8 mouse cellular contexts compared by ENCODE assay signal in the genomic region with DNA sequence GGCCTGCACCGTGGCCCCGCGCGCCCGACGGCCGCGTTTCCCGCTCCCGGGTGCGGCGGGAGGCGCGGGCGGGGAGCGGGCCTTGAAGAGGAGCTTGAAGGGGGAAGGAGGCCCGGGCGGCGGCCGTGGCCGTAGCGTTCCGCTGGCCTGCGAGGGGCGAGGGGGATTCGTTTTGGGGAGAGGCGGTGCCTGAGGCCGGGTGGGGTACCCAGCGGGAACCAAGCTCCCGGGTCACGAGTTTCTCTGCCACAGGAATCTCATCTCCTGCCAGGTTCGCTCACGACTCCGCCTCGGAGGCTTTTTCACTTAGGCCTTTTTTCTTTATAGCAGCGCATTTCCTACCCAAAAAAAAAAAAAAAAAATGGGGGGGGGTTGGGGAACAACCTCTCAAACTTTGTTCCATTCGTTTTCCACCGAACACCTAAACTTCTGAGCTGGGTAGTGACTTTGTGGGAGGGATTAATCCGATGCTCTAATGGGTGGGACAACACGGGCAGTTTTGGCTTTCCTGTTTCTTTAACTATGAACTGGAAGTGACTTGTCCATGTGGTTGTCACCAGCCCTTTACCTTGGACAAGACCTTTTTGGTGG. TPM values are rescaled to one million over a fixed set of nuclear protein-coding genes. Genes with fewer than 3 reads are reported as not detected.
DNase-seq lines count a peak whose midpoint lies in the region; ATAC-seq and TF ChIP-seq lines count a peak whose summit lies in the region.
"Had no signal": no experiment of that assay in that cellular context is flagged by ENCODE, and none has a peak within 500 bp of the region (broad histone marks: within the 10 kb centered on the region; RNA-seq: fewer than 3 reads in every experiment).

No protein-coding gene starts in this region.

- no peaks in the 10 kb centered on the region for H3K9me3 ChIP-seq in intestine, embryonic 14.5 days (ENCODE audit: control insufficient read depth, low read length)
- no peaks in the 10 kb centered on the region for H3K9me3 ChIP-seq in limb, embryonic 13.5 days
- no peaks in the 10 kb centered on the region for H3K9me3 ChIP-seq in midbrain, postnatal 0 days (ENCODE audit: low read length)
- no peaks in the 10 kb centered on the region for H3K9me3 ChIP-seq in stomach, embryonic 15.5 days

- no peaks in the 10 kb centered on the region for H3K27me3 ChIP-seq in intestine, embryonic 14.5 days (replicated peaks; ENCODE audit: control insufficient read depth, insufficient read depth, low read length)
- no peaks in the 10 kb centered on the region for H3K27me3 ChIP-seq in limb, embryonic 13.5 days
- no peaks in the 10 kb centered on the region for H3K27me3 ChIP-seq in midbrain, postnatal 0 days (ENCODE audit: insufficient read depth, low read length)
- no peaks in the 10 kb centered on the region for H3K27me3 ChIP-seq in stomach, embryonic 15.5 days (replicated peaks)

- peak; percentile 12; the same call in 1 of the 2 replicates for ATAC-seq in intestine, embryonic 14.5 days (replicated peaks; ENCODE audit: low FRiP score, low TSS enrichment, low read depth)
- ATAC-seq in limb, embryonic 13.5 days (ENCODE audit: low FRiP score, low read depth): no peak
- ATAC-seq in midbrain, postnatal 0 days (ENCODE audit: low FRiP score): no peak
- no peak for ATAC-seq in stomach, embryonic 15.5 days (ENCODE audit: insufficient read depth, low FRiP score, low read depth)

- under 1% methylated on average over 38 of the region's 40 CpGs for WGBS in intestine, embryonic 14.5 days
- 0% methylated on average over 24 of the region's 40 CpGs for WGBS in limb, embryonic 13.5 days
- 0% methylated on average over 29 of the region's 40 CpGs for WGBS in midbrain, postnatal 0 days
- WGBS in stomach, embryonic 15.5 days: under 1% methylated on average over 36 of the region's 40 CpGs

- H3K4me2 ChIP-seq in intestine, embryonic 14.5 days (ENCODE audit: low read length): peak overlapping the region; percentile 79
- peak overlapping the region; percentile 73 for H3K4me2 ChIP-seq in limb, embryonic 13.5 days (replicated peaks)
- peak overlapping the region; percentile 68 for H3K4me2 ChIP-seq in midbrain, postnatal 0 days (ENCODE audit: low read depth, low read length, poor library complexity, severe bottlenecking)
- H3K4me2 ChIP-seq in stomach, embryonic 15.5 days: peak overlapping the region; percentile 63

- peak overlapping the region; percentile 75 for H3K4me3 ChIP-seq in gastrocnemius, adult 2 months
- H3K4me3 ChIP-seq in intestine, embryonic 14.5 days (ENCODE audit: low read depth, low read length): peak overlapping the region; percentile 98
- peak overlapping the region; percentile 100 for H3K4me3 ChIP-seq in limb, embryonic 13.5 days
- H3K4me3 ChIP-seq in midbrain, postnatal 0 days (ENCODE audit: low read depth, low read length): peak overlapping the region; percentile 97
- peak overlapping the region; percentile 98 for H3K4me3 ChIP-seq in stomach, embryonic 15.5 days (replicated peaks)

- H3K9ac ChIP-seq in intestine, embryonic 14.5 days (ENCODE audit: low read length): peak overlapping the region; percentile 97
- peak overlapping the region; percentile 99 for H3K9ac ChIP-seq in limb, embryonic 13.5 days
- H3K9ac ChIP-seq in midbrain, postnatal 0 days (replicated peaks; ENCODE audit: low read length, poor library complexity, severe bottlenecking): peak overlapping the region; percentile 98
- H3K9ac ChIP-seq in stomach, embryonic 15.5 days: peak overlapping the region; percentile 91

- peak overlapping the region; percentile 100 for H3K27ac ChIP-seq in gastrocnemius, adult 2 months
- H3K27ac ChIP-seq in intestine, embryonic 14.5 days (ENCODE audit: low read depth): peak overlapping the region; percentile 97
- peak overlapping the region; percentile 98 for H3K27ac ChIP-seq in limb, embryonic 13.5 days
- peak overlapping the region; percentile 98 for H3K27ac ChIP-seq in midbrain, postnatal 0 days (ENCODE audit: low read depth, low read length)
- H3K27ac ChIP-seq in stomach, embryonic 15.5 days: peak overlapping the region; percentile 98

- DNase-seq in adrenal gland, adult (ENCODE audit: inconsistent age in 2 of 2, low spot score in 1 of 2): peak; percentile 70 to 85
- peak; percentile 61 to 65 for DNase-seq in cerebellum, postnatal 25 days
- peak; percentile 72 for DNase-seq in gastrocnemius, adult 2 months
- DNase-seq in intestine, embryonic 14.5 days (ENCODE audit: low spot score): peak; percentile 76
- peak; percentile 44 for DNase-seq in midbrain, postnatal 0 days (ENCODE audit: low spot score)

- no peak for TF ChIP-seq CTCF in gastrocnemius, adult 2 months (IDR thresholded peaks at IDR 0.05)
- no peak for TF ChIP-seq CTCF in midbrain, postnatal 0 days (IDR thresholded peaks at IDR 0.05)

- peaks cover 6% of the 10 kb centered on the region for H3K4me1 ChIP-seq in intestine, embryonic 14.5 days (replicated peaks; ENCODE audit: control insufficient read depth, insufficient read depth, low read length)
- peaks cover 7% of the 10 kb centered on the region for H3K4me1 ChIP-seq in limb, embryonic 13.5 days
- peaks cover 4% of the 10 kb centered on the region; the same call in 1 of the 2 replicates for H3K4me1 ChIP-seq in midbrain, postnatal 0 days (ENCODE audit: insufficient read depth, low read length)
- H3K4me1 ChIP-seq in stomach, embryonic 15.5 days: peaks cover 4% of the 10 kb centered on the region

- peaks cover 35% of the 10 kb centered on the region for H3K36me3 ChIP-seq in intestine, embryonic 14.5 days (ENCODE audit: control insufficient read depth, insufficient read depth, low read length)
- H3K36me3 ChIP-seq in limb, embryonic 13.5 days: peaks cover 21% of the 10 kb centered on the region
- peaks cover 9% of the 10 kb centered on the region for H3K36me3 ChIP-seq in midbrain, postnatal 0 days (ENCODE audit: insufficient read depth, low read length)
- peaks cover 17% of the 10 kb centered on the region; the same call in 1 of the 2 replicates for H3K36me3 ChIP-seq in stomach, embryonic 15.5 days

- intact Hi-C loops in gastrocnemius, adult 2 months (cut with DNase I): loop anchor here (5.0 kb wide), 1 partner anchor 115 kb away; no protein-coding TSS in a partner anchor

RNA-seq across cellular contexts. Expression of a gene that starts 1.7 kb away (rescaled TPM):
- 10 to 100 TPM; 36.9 to 43.8 TPM for total RNA-seq in gastrocnemius, adult 2 months (2021)
- 6.4 and 6.7 TPM in 2 replicates for polyA plus RNA-seq in intestine, embryonic 14.5 days (2014; fragmentation: Nextera tagmentation; extraction: Ambion mirVana)
- polyA plus RNA-seq in limb, embryonic 13.5 days (2015; fragmentation: Nextera tagmentation; extraction: Ambion mirVana): 4.7 and 5.1 TPM in 2 replicates
- total RNA-seq in midbrain, postnatal 0 days (2014; rRNA removed): 42.9 and 46.3 TPM in 2 replicates
- 3.0 and 5.3 TPM in 2 replicates for polyA plus RNA-seq in midbrain, postnatal 0 days (2015; fragmentation: Nextera tagmentation; extraction: Ambion mirVana)
- 4.9 and 5.0 TPM in 2 replicates for polyA plus RNA-seq in stomach, embryonic 15.5 days (2015; fragmentation: Nextera tagmentation; extraction: Ambion mirVana)

RNA-seq across cellular contexts. Expression of a gene that starts 37.4 kb away (rescaled TPM):
- total RNA-seq in gastrocnemius, adult 2 months (2021): not detected
- polyA plus RNA-seq in intestine, embryonic 14.5 days (2014; fragmentation: Nextera tagmentation; extraction: Ambion mirVana): 0.26 TPM in 1 of 2 replicates, not detected in the other
- not detected in 2 replicates for polyA plus RNA-seq in limb, embryonic 13.5 days (2015; fragmentation: Nextera tagmentation; extraction: Ambion mirVana)
- not detected in 2 replicates for total RNA-seq in midbrain, postnatal 0 days (2014; rRNA removed)
- polyA plus RNA-seq in midbrain, postnatal 0 days (2015; fragmentation: Nextera tagmentation; extraction: Ambion mirVana): 0.21 TPM in 1 of 2 replicates, not detected in the other
- 0.13 TPM in 1 of 2 replicates, not detected in the other for polyA plus RNA-seq in stomach, embryonic 15.5 days (2015; fragmentation: Nextera tagmentation; extraction: Ambion mirVana)
- total RNA-seq: neutrophil, adult 5-6 weeks had no signal
